Mouse (Mus musculus) hindbrain, embryonic 10.5 days (tissue): ENCODE results near the gene Slc39a7. TPM values are rescaled to one million over a fixed set of nuclear protein-coding genes. Genes with fewer than 3 reads are reported as not detected.

Experiments
- DNase-seq: peaks from one replicate; pipeline ENCODE4 v3.0.0-alpha.2; 2017; ENCODE audit warnings: low spot score
- H3K27ac ChIP-seq: fragments of 300-500 bp; sonication (generic); 2 replicates; pipeline ENCODE4 v1.5.1; 2016; ENCODE audit warnings: mild to moderate bottlenecking, moderate library complexity
- H3K27me3 ChIP-seq: fragments of 300-500 bp; sonication (generic); 2 replicates; pipeline ENCODE4 v1.6.1; 2016; ENCODE audit warnings: mild to moderate bottlenecking; ENCODE audit not compliant: poor library complexity, insufficient read depth, severe bottlenecking
- H3K36me3 ChIP-seq: fragments of 300-500 bp; sonication (generic); 2 replicates; pipeline ENCODE4 v1.6.1; 2016; ENCODE audit warnings: mild to moderate bottlenecking, moderate library complexity
- H3K4me1 ChIP-seq: fragments of 300-500 bp; sonication (generic); replicated peaks from 2 replicates; pipeline ENCODE4 v1.6.1; 2016; ENCODE audit warnings: mild to moderate bottlenecking
- H3K4me3 ChIP-seq: fragments of 300-500 bp; sonication (generic); 2 replicates; pipeline ENCODE4 v1.5.1; 2016; ENCODE audit warnings: mild to moderate bottlenecking, moderate library complexity
- H3K9me3 ChIP-seq: fragments of 300-500 bp; sonication (generic); 2 replicates; pipeline ENCODE4 v1.6.1; 2016; ENCODE audit warnings: mild to moderate bottlenecking, moderate library complexity
- WGBS: fragments of 180-500 bp; shearing (Covaris S2); methylation state at CpG from one replicate; pipeline ENCODE4 v1.1.7; 2016; 5-methylcytosine and 5-hydroxymethylcytosine counted together
- polyA plus RNA-seq: library from polyadenylated mRNA; unstranded; fragments of >200 nt; fragmentation: Nextera tagmentation; extraction: Ambion mirVana; gene quantifications from 2 replicates; pipeline ENCODE4 v1.2.1, GENCODE M21; 2016

The Slc39a7 gene
- polyA plus RNA-seq, 1 experiment from 2014 or later: 188 TPM

DNA sequence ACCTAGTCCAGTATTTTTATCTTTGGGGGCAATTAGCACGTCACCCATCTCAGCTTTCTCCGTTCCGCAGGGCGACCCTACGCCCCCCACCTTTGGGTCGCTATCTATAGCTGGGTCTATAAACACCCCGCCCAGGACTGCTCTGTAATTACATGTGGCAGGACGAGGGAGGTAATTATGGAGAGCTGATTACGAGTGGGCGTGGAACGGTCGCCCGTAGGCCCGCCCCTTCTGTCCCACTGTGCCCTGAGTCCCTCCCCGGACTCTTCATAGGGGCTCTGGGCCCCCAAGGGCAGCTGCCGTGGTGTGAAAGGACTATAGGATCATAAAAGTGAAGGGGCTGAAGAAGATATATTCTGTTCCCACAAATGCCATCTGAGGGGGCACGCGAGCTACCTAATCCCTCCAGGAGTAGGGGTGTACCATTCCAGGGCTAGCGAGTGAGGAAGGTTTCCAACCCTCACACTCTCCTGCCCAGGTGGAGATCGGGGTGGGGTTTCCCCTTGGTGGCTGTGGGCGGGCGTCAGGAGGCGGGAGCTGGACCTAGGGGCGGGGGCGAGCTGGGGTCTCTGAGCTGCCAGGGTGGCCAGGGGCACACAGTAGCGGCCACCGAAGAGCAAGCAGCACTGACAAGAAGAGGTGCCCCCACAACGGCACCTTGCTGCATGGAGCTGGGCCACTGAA, 7.5 kb upstream of the Slc39a7 start, which contains the start of gene Col11a2:
TSS of gene Col11a2 (plus strand) at position 560 of the 684 bp plus-strand sequence.
- Histone ChIP-seq H3K36me3 (peaks cover 45% of the 10 kb centered on the region), H3K4me1 (peaks cover 61% of the 10 kb centered on the region), H3K27me3 (peaks cover 16% of the 10 kb centered on the region), H3K9me3 (no peaks in the 10 kb centered on the region), H3K27ac (peak within 1 kb of the TSS; percentile 62), H3K4me3 (peak within 1 kb of the TSS; percentile 35)
- DNase-seq: no peak
- 15% methylated on average over 28 of the region's 28 CpGs for WGBS

DNA sequence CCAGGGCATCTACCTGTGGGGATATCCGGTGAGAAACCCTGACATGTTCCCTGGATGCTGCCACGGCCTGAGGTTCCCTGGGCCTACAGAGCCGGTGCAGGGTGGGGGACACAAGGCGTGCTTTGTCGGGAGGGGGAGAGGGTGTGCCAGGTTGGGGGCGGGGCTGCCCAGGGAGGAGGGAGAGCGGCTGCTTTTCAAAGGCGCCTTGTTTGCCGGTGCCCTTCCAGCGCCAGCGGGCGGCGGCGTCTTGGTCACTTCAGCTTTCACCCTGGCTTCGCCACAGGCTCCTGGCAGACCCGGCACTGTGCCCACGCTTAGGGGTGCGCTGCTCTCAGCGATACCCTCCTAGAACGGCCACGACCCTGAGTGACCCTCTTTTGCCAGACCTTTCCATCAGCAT, 7.0 kb upstream of the Slc39a7 start:
- peak overlapping the region; percentile 62 for H3K27ac ChIP-seq
- no peaks in the 10 kb centered on the region for H3K9me3 ChIP-seq
- peaks cover 67% of the 10 kb centered on the region for H3K4me1 ChIP-seq
- peak overlapping the region; percentile 35 for H3K4me3 ChIP-seq
- H3K36me3 ChIP-seq: peaks cover 50% of the 10 kb centered on the region
- 19% methylated on average over 20 of the region's 21 CpGs for WGBS
- no peak for DNase-seq
- peaks cover 16% of the 10 kb centered on the region for H3K27me3 ChIP-seq

DNA sequence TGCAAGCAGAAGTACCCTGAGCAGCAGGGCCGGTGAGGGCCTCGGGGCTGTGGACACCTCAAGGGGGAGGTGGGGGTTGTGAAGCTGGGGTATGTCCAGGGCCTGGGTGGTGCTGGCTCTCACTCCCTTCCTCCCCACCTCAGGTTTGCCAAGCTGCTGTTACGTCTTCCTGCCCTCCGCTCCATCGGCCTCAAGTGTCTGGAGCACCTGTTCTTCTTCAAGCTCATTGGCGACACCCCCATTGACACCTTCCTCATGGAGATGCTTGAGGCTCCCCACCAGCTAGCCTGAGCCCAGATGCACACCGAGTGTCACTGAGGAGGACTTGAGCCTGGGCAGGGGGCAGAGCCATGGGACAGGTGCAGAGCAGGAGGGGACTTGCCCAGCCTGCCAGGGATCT, 5.8 kb upstream of the Slc39a7 start:
- Histone ChIP-seq H3K4me1 (peaks cover 76% of the 10 kb centered on the region), H3K27me3 (peaks cover 16% of the 10 kb centered on the region), H3K27ac (no peak overlapping the region), H3K9me3 (no peaks in the 10 kb centered on the region), H3K36me3 (peaks cover 54% of the 10 kb centered on the region), H3K4me3 (no peak overlapping the region)
- DNase-seq: no peak
- WGBS: 93% methylated on average over 7 of the region's 7 CpGs

DNA sequence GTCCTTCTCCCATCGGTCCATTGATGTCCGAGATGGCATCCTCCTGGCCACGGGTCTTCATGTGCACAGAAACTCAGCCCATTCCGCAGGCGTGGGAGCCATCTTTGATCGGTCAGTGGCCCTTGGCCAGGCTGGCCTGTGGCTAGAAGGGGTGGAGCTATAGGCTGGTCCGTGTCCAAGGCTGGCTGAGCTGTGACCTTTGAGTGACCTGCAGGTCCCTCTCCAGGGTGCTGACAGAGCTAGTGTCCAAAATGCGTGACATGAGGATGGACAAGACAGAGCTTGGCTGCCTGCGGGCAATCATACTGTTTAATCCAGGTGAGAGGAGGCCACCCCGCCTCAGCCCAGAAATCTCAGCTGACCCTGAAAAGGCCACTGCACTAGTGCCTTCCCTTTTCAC, 5.2 kb upstream of the Slc39a7 start:
- no peak overlapping the region for H3K4me3 ChIP-seq
- no peak for DNase-seq
- peaks cover 73% of the 10 kb centered on the region for H3K4me1 ChIP-seq
- H3K27ac ChIP-seq: no peak overlapping the region
- 84% methylated on average over 10 of the region's 10 CpGs for WGBS
- no peaks in the 10 kb centered on the region for H3K9me3 ChIP-seq
- peaks cover 54% of the 10 kb centered on the region for H3K36me3 ChIP-seq
- H3K27me3 ChIP-seq: peaks cover 16% of the 10 kb centered on the region

DNA sequence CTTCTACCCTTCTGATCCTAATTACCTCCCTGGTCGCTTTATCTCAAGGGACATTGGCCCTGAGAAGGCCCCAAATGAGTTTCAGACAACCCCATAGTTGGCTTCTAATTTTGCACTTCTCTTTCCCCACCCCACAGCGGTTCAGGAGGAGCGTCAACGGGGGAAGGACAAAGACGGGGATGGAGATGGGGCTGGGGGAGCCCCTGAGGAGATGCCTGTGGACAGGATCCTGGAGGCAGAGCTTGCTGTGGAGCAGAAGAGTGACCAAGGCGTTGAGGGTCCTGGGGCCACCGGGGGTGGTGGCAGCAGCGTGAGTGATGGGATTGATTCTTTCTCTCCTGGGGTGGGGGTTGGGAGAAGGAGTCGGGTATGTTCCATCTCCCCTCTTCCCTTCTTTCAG, 4.0 kb upstream of the Slc39a7 start:
- Histone ChIP-seq H3K4me3 (0 out of 2 replicates have a peak overlapping the region, but pooled peaks have one; percentile 2), H3K9me3 (no peaks in the 10 kb centered on the region)
- 96% methylated on average over 9 of the region's 9 CpGs for WGBS

DNA sequence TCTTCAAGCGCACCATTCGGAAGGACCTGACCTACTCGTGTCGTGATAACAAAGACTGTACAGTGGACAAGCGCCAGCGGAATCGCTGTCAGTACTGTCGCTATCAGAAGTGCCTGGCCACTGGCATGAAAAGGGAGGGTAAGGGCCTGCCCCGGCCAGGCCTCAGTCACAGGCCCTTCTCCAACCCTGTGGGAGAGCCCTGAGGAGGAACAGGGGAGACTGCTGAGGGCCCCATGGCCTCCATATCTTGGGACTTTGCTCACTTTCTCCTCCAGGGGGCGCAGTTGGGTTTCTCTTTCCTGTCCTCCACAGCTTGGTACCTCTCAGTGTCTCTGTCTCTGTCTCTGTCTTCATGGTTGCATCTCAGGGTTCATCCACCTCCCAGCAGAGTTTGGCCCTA, 2.6 kb upstream of the Slc39a7 start:
- WGBS: 78% methylated on average over 10 of the region's 10 CpGs
- no peaks in the 10 kb centered on the region for H3K9me3 ChIP-seq
- H3K27me3 ChIP-seq: peaks cover 3% of the 10 kb centered on the region; the same call in 1 of the 2 replicates
- peaks cover 68% of the 10 kb centered on the region for H3K36me3 ChIP-seq
- H3K4me3 ChIP-seq: peak overlapping the region; percentile 74; the same call in 1 of the 2 replicates
- peak; percentile 73 for DNase-seq
- peak overlapping the region; percentile 2; the same call in 1 of the 2 replicates for H3K27ac ChIP-seq
- H3K4me1 ChIP-seq: peaks cover 67% of the 10 kb centered on the region

More for the DNA sequence above, 4.0 kb upstream of the Slc39a7 start:
- peaks cover 8% of the 10 kb centered on the region for H3K27me3 ChIP-seq
- H3K27ac ChIP-seq: 0 out of 2 replicates have a peak overlapping the region, but pooled peaks have one; percentile 23
- DNase-seq: no peak
- peaks cover 54% of the 10 kb centered on the region for H3K36me3 ChIP-seq
- peaks cover 67% of the 10 kb centered on the region for H3K4me1 ChIP-seq

DNA sequence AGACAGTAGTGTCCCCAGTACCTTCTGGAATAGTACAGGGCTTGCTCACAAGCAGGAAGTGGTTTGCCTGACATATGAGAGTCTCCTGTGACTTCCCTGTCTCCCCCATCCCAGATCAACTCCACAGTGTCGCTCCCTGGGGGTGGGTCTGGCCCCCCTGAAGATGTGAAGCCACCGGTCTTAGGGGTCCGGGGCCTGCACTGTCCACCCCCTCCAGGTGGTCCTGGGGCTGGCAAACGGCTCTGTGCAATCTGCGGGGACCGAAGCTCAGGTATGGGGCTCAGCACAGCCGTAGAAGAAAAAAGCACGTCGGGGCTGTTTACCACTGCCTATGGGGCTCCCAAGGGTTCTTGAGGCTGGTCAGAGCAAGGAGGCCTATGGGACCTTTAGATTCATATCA, 2.0 kb upstream of the Slc39a7 start:
- Histone ChIP-seq H3K4me1 (peaks cover 67% of the 10 kb centered on the region), H3K4me3 (peak overlapping the region; percentile 74), H3K9me3 (no peaks in the 10 kb centered on the region), H3K27me3 (no peaks in the 10 kb centered on the region), H3K36me3 (peaks cover 74% of the 10 kb centered on the region), H3K27ac (peak overlapping the region; percentile 99; the same call in 1 of the 2 replicates)
- no peak for DNase-seq
- 95% methylated on average over 9 of the region's 9 CpGs for WGBS

DNA sequence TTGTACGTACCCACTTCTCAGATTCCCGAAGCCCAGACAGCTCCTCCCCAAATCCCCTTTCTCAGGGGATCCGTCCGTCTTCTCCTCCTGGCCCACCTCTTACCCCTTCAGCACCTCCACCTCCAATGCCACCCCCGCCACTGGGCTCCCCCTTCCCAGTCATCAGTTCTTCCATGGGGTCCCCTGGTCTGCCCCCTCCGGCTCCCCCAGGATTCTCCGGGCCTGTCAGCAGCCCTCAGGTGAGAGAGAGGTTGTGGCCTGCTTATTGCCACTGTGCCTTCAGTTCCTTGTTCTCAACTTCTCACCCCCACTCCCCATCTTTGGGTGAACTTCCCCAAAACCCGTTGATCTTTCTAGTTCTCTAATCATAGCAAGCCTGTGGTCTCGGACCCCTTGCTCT, 1.3 kb upstream of the Slc39a7 start:
- Histone ChIP-seq H3K27me3 (no peaks in the 10 kb centered on the region), H3K27ac (peak overlapping the region; percentile 99), H3K36me3 (peaks cover 74% of the 10 kb centered on the region), H3K4me1 (peaks cover 67% of the 10 kb centered on the region), H3K9me3 (no peaks in the 10 kb centered on the region), H3K4me3 (peak overlapping the region; percentile 74)
- DNase-seq: no peak
- WGBS: 58% methylated on average over 9 of the region's 9 CpGs

DNA sequence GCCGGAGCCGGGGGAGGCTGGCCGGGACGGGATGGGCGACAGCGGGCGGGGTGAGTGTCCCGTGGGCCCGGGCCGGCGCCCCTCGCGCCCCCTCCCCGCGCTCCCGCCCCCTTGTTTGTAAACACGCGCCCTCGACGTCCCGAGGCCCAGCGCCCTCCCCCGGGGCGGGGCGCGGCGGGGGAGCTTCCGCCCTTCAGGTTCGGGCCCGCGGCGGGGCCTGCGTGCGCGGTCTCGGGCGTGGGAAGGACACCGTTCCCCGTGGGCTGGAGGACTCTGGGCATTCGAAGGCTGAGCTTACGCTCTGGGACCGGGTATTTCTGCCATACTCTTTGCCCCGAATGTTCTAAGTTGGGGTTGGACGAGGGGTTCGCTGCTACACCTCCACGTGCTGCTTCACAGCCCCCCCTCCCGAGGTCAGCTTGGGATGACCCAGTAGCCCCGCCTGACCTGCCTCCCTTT, 721 bp upstream of the Slc39a7 start:
- H3K4me1 ChIP-seq: peaks cover 71% of the 10 kb centered on the region
- peaks cover 69% of the 10 kb centered on the region for H3K36me3 ChIP-seq
- DNase-seq: no peak

DNA sequence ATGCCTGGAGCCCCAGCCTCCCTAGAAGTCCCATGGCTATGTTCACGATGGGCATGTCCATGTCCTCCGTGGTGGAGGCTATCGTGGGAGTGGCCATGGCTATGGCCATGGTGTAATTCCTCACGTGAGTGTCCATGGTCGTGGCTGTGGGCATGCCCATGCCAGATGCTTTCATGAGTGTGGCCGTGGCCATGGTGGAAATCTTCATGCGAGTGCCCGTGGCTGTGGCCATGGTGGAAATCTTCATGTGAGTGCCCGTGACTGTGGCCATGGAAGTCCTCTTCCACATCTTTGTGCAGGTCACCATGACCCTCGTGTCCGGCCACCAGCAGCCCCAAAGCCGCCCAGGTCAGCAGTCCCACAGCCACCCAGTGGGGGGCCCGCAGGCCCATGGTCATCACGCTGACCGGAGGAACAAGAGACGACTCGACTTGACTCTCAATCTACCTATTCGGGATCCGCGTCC, 588 bp downstream of the Slc39a7 start:
- Histone ChIP-seq H3K27me3 (no peaks in the 10 kb centered on the region), H3K4me3 (peak overlapping the region; percentile 74), H3K27ac (peak overlapping the region; percentile 99), H3K4me1 (peaks cover 75% of the 10 kb centered on the region), H3K9me3 (no peaks in the 10 kb centered on the region), H3K36me3 (peaks cover 56% of the 10 kb centered on the region)
- no peak for DNase-seq
- WGBS: 7% methylated on average over 20 of the region's 20 CpGs

More for the DNA sequence above, 721 bp upstream of the Slc39a7 start:
- under 1% methylated on average over 48 of the region's 48 CpGs for whole genome bisulfite sequencing
- Histone ChIP-seq H3K9me3 (no peaks in the 10 kb centered on the region), H3K27ac (peak overlapping the region; percentile 99), H3K4me3 (peak overlapping the region; percentile 74), H3K27me3 (no peaks in the 10 kb centered on the region)

DNA sequence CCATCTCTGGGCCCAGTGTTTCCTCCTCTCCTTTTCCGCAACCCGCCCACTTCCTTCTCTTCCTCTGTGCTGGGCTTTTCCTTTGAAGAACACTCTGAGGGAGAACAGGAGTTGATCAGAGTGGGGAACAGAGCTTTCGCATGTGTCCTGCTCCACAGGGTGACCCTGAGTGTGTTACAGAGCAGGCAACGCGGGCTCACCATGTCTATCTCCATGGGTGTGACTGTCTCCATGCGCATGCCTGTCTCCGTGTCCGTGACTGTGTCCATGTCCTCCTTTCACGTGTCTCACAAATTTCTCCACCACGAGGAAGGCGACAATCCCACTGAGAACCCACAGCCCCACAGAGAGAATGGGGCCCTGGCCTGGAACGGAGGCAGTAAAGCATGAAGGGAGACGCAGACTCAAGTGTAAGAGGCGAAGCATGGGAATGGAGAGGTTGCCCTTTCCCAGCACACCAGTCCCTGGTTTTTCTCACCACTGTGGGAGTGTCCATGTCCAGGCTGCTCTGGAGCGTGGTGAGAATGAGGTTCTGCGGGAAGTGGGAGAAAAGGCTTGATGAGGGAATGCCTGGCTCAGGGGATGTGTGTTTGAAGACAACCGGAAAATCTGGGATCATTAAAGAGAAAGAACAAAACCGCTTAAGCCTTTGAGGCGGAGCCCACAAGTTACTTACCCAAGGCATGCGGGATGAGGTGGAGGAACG, 1.4 kb downstream of the Slc39a7 start:
- peak overlapping the region; percentile 99 for H3K27ac ChIP-seq
- 79% methylated on average over 21 of the region's 21 CpGs for WGBS

DNA sequence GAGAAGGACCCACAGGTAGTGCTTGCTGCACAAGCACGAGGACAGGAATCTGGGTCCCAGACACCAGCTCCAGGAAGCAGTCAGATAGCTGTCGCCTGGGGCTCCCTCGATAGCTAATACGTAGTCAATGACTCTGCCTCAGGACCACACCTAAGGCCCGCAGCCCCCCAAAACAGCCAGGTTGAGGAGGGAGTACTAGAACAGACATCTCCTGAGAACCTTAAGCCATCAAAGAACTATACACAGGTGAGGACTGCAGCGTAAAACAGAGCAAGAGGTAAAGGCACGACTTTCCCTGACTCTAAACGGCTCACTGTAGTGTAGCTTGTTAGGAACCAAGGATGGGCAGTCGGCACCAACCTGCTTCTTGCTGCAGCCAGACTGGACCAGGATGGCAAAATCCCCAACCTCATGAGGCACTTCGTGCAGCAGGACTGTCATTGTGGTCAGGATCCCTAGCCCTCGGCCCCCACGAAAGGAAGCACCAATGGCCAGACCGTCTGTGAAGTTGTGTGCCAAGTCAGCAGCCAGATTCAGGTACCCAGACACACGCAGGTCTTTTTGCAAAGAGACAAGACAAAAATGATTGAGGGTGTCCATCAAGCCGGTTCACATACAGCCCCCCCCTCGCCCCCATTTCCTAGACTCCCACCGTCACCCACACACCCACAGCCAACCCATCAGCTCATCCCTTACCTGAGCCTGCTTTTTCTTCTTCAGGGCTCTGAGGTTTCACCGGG, 2.2 kb downstream of the Slc39a7 start:
- H3K27ac ChIP-seq: peak overlapping the region; percentile 99
- DNase-seq: no peak
- WGBS: 90% methylated on average over 18 of the region's 18 CpGs
- peaks cover 40% of the 10 kb centered on the region for H3K36me3 ChIP-seq
- peak overlapping the region; percentile 74 for H3K4me3 ChIP-seq
- H3K4me1 ChIP-seq: peaks cover 83% of the 10 kb centered on the region
- H3K9me3 ChIP-seq: no peaks in the 10 kb centered on the region
- no peaks in the 10 kb centered on the region for H3K27me3 ChIP-seq

More for the DNA sequence above, 1.4 kb downstream of the Slc39a7 start:
- no peak for DNase-seq
- peaks cover 47% of the 10 kb centered on the region for H3K36me3 ChIP-seq
- H3K4me3 ChIP-seq: peak overlapping the region; percentile 74
- peaks cover 81% of the 10 kb centered on the region for H3K4me1 ChIP-seq
- H3K27me3 ChIP-seq: no peaks in the 10 kb centered on the region
- no peaks in the 10 kb centered on the region for H3K9me3 ChIP-seq
